Mouse (Mus musculus) urinary bladder, adult 2 months (tissue): ENCODE results near the gene Gm11168. TPM values are rescaled to one million over a fixed set of nuclear protein-coding genes. Genes with fewer than 3 reads are reported as not detected.
"Not testable (repeated sequence)": the region's sequence is repeated elsewhere in the genome, so short reads cannot be mapped to it uniquely, and the experiment has no call there.

ENCODE experiments used
- DNase-seq: peaks from one replicate; pipeline ENCODE4 v3.0.0; 2022; ENCODE audit warnings: low spot score
- polyA plus RNA-seq: library from polyadenylated mRNA; depleted of rRNA; stranded (reverse); fragments of >200 nt; gene quantifications from 2 replicates; pipeline ENCODE4 v1.2.3, GENCODE M21; 2012; rRNA removed

Gm11168 gene
- polyA plus RNA-seq, 1 experiment = not detected

- not testable (repeated sequence) for DNase-seq
These were observed 22.5 kb downstream of the Gm11168 start for GRCm38 (mm10) chr9:3025653-3026052.

- DNase-seq = not testable (repeated sequence)
These were observed 23.0 kb downstream of the Gm11168 start for GRCm38 (mm10) chr9:3026136-3026535.

- DNase-seq = not testable (repeated sequence)
These were observed 23.6 kb downstream of the Gm11168 start for GRCm38 (mm10) chr9:3026741-3027140.

GRCm38 (mm10) chr9:3027200-3027599 lies 24.1 kb downstream of the Gm11168 start:
- DNase-seq = not testable (repeated sequence)

GRCm38 (mm10) chr9:3029276-3030000 lies 26.3 kb downstream of the Gm11168 start:
- not testable (repeated sequence) for DNase-seq

- not testable (repeated sequence) for DNase-seq
These were observed 27.7 kb downstream of the Gm11168 start for GRCm38 (mm10) chr9:3030677-3031318.

GRCm38 (mm10) chr9:3034299-3034698 lies 31.2 kb downstream of the Gm11168 start, which contains the start of gene Gm17535:
Gene Gm17535, plus strand, starts transcription at chr9:3034599.
- not testable (repeated sequence) for DNase-seq

- DNase-seq = not testable (repeated sequence)
These were observed 33.4 kb downstream of the Gm11168 start, which contains the start of gene Gm10715 for GRCm38 (mm10) chr9:3036577-3036976. Gene Gm10715, plus strand, starts transcription at chr9:3036877.

- not testable (repeated sequence) for DNase-seq
These were observed 35.0 kb downstream of the Gm11168 start for GRCm38 (mm10) chr9:3038161-3038560.

Other genes starting within 250 kb of the Gm11168 start
- not detected in 2 replicates for gene Gm10722, start 2.4 kb upstream of the Gm11168 start, polyA plus RNA-seq
- gene Gm10721, start 9.8 kb downstream of the Gm11168 start, polyA plus RNA-seq = not detected in 2 replicates
- gene Gm10720, start 12.3 kb downstream of the Gm11168 start, polyA plus RNA-seq = not detected in 2 replicates
- gene Gm10719, start 14.1 kb downstream of the Gm11168 start, polyA plus RNA-seq = not detected in 2 replicates
- not detected in 2 replicates for gene Gm10718, start 20.2 kb downstream of the Gm11168 start, polyA plus RNA-seq
- not detected in 2 replicates for gene Gm10717, start 22.1 kb downstream of the Gm11168 start, polyA plus RNA-seq
- not detected in 2 replicates for gene Gm17535, start 31.3 kb downstream of the Gm11168 start, polyA plus RNA-seq
- gene Gm10715, start 33.5 kb downstream of the Gm11168 start, polyA plus RNA-seq = not detected in 2 replicates